Mouse (Mus musculus): Measurements from ENCODE around the gene Draxin.
"Not testable (repeated sequence)": the region's sequence is repeated elsewhere in the genome, so short reads cannot be mapped to it uniquely, and the experiment has no call there.

Draxin gene

GRCm38 (mm10) chr4:148130561-148131413 lies at the start of gene Draxin:
Gene Draxin, minus strand, starts transcription at chr4:148130698.
- peak; percentile 82 to 84 for DNase-seq

GRCm38 (mm10) chr4:148177716-148178115 lies 47.2 kb upstream of the Draxin start:
- DNase-seq = no peak

- DNase-seq = not testable (repeated sequence)
These were observed 46.1 kb upstream of the Draxin start for GRCm38 (mm10) chr4:148176603-148177002.

- no peak for DNase-seq
These were observed 44.0 kb upstream of the Draxin start for GRCm38 (mm10) chr4:148174495-148174862.

- DNase-seq = peak; percentile 62 to 74
These were observed 43.5 kb upstream of the Draxin start for GRCm38 (mm10) chr4:148173811-148174494.

- no peak for DNase-seq
These were observed 40.8 kb upstream of the Draxin start for GRCm38 (mm10) chr4:148171261-148171660.

GRCm38 (mm10) chr4:148170842-148171241 lies 40.3 kb upstream of the Draxin start:
- DNase-seq = peak; percentile 80 to 81

GRCm38 (mm10) chr4:148169586-148169985 lies 39.1 kb upstream of the Draxin start:
- DNase-seq = no peak

GRCm38 (mm10) chr4:148168287-148168686 lies 37.8 kb upstream of the Draxin start:
- DNase-seq = peak; percentile 84 to 87

GRCm38 (mm10) chr4:148166986-148167385 lies 36.5 kb upstream of the Draxin start:
- DNase-seq = peak; percentile 83 to 92

- DNase-seq = peak; percentile 67 to 74
These were observed 35.9 kb upstream of the Draxin start for GRCm38 (mm10) chr4:148166431-148166830.

GRCm38 (mm10) chr4:148165551-148165950 lies 35.1 kb upstream of the Draxin start:
- DNase-seq = no peak

GRCm38 (mm10) chr4:148164461-148164860 lies 34.0 kb upstream of the Draxin start:
- DNase-seq = no peak

GRCm38 (mm10) chr4:148164002-148164439 lies 33.5 kb upstream of the Draxin start:
- peak; percentile 68 to 75 for DNase-seq

GRCm38 (mm10) chr4:148160436-148161390 lies 30.2 kb upstream of the Draxin start, which contains the start of the genes Fbxo44 and Fbxo2:
Gene Fbxo44, minus strand, starts transcription at chr4:148160482.
Gene Fbxo2, plus strand, starts transcription at chr4:148160621.
- DNase-seq = peak; percentile 64 to 70

- DNase-seq = peak; percentile 97 to 98
These were observed 29.3 kb upstream of the Draxin start for GRCm38 (mm10) chr4:148159544-148160435.

- DNase-seq = peak; percentile 69 to 76
These were observed 28.2 kb upstream of the Draxin start for GRCm38 (mm10) chr4:148158436-148159348.

- DNase-seq = peak; percentile 79 to 88
These were observed 24.5 kb upstream of the Draxin start for GRCm38 (mm10) chr4:148154982-148155381.

GRCm38 (mm10) chr4:148154006-148154405 lies 23.5 kb upstream of the Draxin start:
- DNase-seq = no peak

- DNase-seq = no peak
These were observed 22.0 kb upstream of the Draxin start for GRCm38 (mm10) chr4:148152547-148152946.
